Mouse (Mus musculus): Measurements from ENCODE around the gene Nr4a1. TPM values are rescaled to one million over a fixed set of nuclear protein-coding genes. Genes with fewer than 3 reads are reported as not detected.

Nr4a1 gene
- total RNA-seq, 4 experiments from 2014 or later = 42.9 to 895 (median 124) TPM

DNA sequence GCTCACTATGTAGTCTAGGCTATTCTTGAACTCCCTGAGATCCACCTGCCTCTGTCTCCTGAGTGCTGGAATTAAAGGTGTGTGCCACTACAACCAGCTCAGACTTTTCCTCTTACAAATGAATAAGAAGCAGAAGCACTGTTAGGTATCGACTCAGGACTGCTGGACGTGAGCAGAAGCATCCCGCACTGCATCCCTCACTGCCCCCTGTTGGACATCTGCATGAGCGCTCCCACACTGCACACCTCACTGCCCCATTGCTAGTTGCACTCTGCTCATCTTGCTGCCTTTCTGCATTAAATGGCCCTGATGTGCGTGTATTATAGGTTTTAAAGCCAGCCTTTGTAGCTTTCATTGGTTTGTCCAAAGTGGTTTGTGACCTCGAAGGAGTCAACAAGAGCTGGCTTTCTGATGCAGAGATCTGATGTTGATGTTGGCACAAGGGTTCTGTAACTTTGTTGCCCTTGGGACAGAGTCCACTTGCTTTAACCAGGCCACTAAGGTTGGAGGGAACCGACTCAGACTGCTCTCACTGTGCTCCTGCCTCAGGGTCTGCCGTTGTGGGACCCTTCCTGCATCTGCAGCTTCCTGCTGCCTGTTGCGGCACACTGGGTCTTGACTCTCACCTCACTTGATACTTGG, 32.2 kb downstream of the Nr4a1 start:
- no peak for DNase-seq

DNA sequence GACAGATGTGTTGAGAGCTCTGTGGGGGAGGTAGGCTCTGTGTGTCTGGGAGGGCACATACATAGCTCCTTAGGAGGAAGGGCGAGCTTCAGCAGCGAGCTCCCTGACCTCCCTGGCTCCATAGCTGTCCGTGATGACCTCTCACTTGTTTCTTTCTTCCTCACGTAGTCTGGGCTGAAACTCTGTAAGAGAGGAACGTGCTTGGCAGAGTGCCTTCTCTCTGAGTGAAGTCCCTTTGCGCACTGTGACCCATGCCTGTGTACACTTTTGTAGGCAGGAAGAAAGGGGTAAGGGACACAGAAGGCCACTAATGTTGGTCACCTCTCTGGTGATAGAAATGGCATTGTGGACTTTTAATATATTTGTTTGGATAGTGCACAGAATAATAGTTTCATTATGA, 33.3 kb downstream of the Nr4a1 start:
- DNase-seq = no peak

DNA sequence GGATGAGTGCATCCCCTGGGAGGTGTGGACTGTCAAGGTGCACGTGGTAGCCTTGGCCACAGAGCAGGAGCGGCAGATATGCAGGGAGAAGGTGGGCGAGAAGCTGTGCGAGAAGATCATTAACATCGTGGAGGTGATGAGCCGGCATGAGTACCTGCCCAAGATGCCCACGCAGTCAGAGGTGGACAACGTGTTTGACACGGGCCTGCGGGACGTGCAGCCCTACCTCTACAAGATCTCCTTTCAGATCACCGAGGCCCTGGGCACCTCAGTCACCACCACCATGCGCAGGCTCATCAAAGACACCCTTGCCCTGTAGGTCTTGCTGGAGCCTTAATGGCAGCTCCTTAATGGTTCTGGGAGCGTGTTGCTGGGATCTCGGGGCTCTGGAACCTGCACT, 36.3 kb downstream of the Nr4a1 start:
- DNase-seq = no peak

DNA sequence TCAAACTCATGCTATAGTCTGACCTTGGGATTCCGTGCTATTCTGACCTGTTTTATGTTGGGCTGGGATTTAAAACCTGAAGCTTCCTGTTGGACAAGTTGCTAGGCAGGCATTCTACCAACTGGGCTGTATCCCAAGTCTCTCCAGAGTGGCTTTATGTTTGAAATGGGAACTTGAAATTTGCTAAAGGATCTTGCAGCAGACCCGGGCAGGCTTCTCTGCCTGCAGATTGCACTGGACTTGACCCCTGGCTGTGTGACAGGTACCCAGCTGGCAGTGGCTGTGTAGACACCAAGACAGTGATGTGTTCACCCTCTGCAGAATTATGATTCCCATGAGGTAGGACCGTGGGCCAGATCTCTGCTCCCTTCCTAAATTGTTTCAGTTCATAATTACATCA, 37.9 kb downstream of the Nr4a1 start:
- DNase-seq = no peak

DNA sequence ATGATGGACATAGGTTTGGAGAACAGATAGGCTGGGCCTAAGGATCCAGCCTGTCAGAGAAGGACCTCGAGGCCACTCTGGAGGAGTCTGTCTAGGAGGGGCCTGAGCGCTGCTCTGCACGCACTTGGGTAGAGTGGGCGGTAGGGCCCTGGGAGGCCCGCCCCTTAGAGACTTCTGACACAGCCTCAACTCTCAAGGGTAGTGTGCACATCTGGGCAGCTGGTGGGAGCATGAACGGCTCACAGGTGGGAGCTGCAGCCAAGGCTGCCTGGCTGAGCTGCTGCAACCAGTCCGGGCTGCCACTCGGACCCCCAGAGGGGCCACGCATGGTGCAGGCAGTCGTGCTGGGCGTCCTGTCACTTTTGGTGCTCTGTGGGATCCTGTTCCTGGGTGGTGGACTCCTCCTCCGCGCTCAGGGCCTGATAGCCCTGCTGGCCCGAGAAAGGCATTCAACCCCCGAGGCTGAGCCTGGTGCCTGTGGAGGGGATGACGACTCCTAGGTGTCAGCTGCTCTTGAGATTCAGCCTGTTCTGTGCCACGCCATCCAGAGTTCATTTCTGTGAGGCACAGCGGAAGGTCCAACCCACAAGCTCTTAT, 39.1 kb downstream of the Nr4a1 start, which contains the start of gene 6030408B16Rik:
Gene 6030408B16Rik (plus strand): TSS at position 188 of the 597 bp plus-strand sequence.
- DNase-seq = no peak

DNA sequence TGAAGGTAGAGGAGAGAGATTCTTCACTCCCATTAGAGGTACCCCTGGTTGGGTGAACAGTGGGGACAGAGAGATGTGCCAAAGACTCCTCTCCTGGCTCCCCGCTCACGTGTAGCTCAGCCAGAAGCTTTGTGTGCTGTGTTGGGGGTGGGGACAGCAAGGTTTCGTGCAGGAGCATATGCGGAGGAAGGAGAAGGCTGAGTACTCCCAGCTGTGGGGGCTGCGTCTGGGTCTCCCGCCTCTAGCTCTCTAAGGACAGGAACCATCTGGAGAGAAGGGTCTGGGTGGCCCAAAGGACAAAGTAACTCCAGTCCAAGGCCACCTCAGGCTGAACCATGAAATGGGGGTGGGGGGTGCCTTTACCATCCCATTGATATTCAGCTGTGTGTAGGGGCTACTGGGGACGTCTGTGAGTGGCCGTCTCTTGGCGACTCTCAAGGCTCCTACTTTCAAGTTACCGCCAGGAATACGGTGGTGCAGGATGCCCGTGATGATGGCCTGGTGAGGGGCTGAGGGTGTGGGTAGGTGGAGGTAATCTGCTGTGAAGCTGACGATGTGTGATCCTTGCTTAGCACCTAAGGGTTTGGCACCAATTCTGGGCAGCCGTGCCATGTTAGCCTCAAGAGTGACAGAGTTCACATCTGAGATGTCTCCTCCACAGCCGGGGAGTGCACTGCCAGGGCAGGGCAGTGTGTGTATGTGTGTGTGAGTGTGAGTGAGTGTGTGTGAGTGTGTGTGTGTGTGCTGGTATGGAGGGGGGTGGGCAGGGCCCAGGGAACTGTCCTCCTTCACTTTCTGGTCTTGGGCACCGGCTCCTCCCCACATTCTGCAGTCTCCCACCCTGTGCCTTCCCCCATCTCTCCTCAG, 40.2 kb downstream of the Nr4a1 start:
- DNase-seq = no peak

DNA sequence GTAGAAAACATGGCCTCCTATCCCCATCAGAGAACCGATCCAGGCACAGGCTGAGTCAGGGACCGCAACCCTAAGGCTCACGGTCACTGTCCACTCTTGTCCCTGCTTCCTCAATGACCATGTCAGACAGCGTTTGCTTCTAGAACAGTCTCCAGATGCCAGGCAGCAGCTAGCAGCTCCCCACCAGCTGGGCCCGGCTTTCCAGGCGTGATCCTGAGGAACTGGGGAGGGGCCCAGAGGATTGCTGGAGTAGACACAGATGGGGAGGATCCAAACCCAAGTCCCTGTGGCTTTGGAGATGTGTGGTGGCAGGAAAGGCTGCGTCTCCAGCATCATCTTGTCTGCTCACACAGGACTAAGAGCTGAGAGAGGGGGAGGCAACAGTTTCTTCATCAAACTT, 41.0 kb downstream of the Nr4a1 start:
- DNase-seq = no peak

DNA sequence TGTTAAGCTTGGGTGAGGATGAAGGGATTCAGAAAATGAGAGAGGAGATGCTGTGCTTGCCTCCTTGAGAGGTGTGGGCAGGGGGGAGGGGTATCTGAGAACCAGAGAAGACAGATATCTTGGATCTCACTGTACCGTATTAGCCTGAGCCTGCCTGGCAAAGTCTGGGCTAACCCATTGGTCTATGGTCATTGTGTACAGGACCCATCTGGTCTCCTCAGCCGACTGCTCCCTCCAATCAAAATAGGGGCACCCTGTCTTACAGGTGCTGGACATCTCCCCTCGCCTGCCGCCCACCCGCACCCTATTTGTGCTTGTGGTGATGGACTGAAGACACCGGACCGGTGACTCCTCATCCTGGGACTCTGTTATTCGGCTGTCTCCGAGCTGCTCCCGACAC, 41.5 kb downstream of the Nr4a1 start:
- DNase-seq = no peak

DNA sequence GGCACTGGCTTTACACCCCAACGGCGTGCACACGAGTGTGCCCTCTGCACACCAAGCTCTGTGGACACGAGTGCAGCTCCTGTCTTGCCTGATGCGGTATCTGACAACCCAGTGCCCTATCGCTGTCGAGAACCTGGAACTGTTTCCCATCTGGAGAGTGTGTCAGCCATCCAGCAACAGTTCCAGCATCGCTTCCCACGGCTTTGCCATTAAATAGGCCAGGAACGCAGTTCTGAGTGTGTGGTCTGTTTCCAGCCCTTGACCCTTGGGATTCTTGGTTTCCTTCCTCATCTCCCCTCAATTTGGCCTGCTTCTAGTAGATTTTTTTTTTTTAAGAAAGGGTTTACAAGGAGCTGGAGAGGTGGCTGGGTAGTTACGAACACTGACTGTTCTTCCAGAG, 42.0 kb downstream of the Nr4a1 start:
- no peak for DNase-seq

DNA sequence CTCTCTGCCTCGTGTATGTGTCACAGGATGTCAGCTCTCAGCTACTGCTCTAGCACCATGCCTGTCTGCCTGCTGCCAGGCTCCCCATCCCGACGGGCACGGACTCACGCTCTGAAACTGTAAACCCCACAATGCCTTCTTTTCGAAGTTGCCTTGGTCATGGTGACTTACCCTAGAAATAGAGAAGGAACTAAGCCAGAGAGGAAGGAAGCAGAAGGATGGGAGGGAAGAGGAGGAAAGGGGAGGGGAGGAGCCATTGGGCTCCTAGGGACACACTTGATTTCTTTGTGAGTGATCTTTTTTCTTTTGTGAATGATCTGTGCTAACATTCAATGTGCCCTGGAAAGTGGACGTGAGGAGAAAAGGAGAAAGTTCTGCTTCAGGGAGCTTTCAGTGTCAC, 43.9 kb downstream of the Nr4a1 start:
- DNase-seq = no peak

DNA sequence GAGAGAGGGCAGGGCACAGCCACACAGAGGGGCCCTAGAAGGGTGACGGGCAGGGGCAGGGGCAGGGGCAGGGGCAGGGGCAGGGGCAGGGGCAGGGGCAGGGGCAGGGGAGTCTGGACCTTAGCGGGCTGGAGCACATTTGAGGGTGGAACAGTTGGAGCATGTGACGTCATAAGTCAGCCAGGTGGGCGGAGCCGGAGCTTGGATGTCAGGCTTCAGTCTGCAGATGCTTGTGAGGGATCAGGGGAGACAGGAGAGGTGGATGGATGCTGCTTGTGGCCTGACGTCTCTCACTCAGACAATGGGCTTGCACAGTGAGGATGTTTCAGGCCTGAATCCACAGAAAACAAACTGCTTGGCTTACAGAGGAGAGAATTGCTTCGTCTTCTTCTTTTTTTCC, 44.5 kb downstream of the Nr4a1 start:
- DNase-seq = no peak

DNA sequence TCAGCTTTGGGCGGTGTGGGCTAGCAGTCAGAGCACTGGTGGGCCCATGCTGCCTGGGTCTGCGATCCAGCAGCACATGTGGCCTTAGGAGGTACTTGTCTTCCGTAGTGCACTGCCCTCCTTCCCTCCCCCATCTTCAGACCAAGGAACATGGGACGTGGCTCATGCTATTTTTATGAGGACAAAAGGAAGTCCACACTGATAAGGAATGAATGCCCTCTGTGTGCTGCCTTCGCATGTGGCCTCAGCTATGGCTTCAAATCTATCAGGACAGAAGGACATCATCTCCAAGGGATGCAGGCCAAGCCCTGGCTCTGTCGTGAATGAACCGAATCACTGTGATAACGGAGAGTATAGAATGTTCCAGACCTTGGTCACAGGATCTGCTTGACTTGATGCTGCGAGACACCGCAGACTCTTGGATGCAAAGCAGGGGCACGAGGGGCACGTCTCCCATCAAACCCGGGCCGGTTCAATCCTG, 45.5 kb downstream of the Nr4a1 start:
- DNase-seq = no peak

DNA sequence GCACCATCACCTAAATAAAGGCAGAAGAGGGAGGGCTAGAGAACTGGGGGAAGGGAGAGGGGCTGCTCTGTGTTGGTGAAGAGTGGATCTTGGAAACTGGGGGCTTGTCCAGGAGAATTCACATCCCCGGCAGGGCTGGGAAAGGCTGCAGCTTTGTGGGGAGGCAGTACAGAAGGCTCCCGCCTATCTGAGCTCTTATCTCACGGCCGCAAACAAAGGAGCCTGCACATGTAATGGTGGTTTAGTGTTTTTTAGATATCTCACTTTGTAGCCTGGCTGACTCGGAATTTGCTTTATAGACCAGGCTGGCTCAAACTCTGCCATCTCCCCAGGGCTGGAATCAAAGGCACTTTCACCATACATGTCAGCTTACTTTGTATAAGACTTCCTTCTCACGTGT, 46.1 kb downstream of the Nr4a1 start:
- no peak for DNase-seq

DNA sequence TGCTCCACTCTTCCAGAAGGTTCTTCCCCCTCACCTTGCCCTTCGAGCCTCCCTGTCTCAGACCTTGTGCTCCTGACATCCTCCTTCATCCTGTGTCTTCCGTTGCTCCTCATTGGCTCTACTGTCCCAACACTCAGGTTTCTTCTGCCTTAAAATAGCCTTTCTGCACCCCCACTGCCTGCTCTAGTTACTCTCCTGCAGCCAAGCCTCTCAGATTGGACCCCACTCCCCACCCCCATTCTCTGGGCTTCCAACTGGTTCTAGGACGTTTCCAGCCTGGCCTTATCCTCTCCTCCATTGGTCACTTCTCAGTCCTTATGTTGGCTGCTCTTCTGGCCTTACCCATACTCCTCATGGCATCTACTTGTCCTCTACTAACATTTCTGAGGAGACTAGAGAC, 48.1 kb downstream of the Nr4a1 start:
- no peak for DNase-seq

DNA sequence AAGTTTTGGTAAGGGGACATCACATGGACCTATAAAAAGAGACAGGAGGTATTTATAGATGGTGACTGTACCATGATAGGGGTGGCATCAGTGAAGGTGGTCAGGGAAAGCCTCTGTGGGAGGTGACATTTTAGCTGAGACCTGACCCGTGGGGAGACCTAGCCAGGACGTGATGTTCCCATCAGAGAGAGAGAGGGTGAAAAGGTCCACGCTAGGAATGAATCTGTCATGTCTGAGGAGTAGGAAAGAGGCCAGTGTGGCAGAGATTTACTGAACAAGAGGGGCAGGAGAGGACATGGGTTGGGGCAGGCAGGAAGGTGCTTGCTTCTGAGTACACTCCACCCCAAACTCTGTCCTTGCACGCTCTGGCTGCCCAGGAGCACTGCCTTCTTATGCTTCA, 49.8 kb downstream of the Nr4a1 start:
- no peak for DNase-seq

DNA sequence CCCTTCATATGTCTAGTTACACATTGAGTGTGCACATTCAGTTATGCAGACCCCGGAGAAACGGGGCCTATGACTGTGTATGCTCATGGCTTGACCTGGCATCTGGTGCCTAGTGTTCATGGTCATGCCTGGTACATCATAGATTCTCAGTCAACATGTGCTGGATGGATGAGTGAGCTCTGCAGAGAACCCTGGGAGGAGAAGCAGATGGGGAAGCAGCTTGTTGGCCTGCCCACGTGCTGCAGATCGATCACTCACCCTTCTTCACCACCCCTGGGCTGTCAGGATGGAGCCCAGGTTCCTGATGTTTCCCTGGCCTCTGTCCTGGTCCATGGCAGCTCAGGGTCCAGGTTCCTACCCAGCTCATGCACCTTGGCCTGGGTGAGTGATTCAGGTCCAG, 52.4 kb downstream of the Nr4a1 start:
- no peak for DNase-seq

DNA sequence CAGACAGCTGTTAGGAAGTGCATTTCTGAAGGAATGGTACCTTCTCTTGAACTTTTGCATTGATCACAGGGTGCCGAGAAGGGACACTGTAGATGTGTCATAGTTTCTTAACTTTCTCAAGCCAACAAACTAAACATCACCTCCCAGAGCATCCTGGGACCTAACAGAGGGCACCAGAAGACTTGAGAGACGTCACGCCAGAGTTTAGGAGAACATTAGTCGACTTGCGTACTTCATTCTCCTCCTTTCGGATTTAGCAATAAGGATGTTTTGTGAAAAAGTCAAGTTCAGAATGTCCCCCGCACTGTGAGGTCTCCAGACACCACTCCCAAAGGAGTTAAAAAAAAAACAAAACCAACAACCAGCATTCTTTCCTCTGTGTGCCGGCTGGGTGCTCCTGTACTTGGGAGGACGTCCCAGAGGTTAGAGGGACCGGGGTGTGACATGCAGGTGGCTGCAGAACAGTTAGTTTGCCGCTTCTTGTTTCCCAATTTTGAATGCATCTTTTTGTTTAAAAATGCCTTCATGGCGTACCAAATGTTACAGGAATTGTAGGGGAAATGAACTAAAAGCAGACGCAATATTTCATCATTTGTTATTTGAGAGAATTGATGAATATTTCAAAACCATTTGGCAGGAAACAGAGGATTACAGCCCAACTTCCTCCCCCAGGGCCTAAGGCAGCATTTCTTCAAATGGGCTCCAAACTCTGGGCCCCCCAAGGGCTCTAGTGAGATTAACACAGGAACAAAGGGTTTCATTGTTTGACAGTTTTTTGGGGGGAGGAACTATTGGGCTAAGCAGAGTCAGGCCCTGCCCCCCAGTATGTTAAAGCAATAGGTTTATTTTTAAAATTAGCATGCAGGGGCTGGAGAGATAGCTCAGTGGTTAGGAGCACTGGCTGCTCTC, 54.6 kb downstream of the Nr4a1 start:
- DNase-seq = no peak

DNA sequence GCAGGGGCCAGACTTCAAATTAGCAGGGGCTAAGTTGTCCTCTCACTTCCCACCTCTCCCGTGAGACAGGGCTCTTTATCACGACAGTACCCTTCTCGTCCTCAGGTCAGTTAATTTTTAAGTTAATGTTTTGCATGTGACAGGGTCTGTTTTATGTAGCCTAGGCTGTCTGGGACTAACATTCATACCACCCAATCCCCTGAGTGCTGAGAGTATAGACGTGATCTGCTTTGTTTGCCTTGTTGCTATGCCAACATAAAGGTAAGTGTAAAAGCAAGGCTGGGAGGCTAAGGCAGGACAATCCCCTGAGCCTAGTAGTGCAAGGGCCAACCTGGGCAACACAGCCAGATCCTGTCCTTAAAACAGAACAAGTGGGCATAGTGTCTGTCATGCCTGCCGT, 55.4 kb downstream of the Nr4a1 start:
- DNase-seq = no peak

DNA sequence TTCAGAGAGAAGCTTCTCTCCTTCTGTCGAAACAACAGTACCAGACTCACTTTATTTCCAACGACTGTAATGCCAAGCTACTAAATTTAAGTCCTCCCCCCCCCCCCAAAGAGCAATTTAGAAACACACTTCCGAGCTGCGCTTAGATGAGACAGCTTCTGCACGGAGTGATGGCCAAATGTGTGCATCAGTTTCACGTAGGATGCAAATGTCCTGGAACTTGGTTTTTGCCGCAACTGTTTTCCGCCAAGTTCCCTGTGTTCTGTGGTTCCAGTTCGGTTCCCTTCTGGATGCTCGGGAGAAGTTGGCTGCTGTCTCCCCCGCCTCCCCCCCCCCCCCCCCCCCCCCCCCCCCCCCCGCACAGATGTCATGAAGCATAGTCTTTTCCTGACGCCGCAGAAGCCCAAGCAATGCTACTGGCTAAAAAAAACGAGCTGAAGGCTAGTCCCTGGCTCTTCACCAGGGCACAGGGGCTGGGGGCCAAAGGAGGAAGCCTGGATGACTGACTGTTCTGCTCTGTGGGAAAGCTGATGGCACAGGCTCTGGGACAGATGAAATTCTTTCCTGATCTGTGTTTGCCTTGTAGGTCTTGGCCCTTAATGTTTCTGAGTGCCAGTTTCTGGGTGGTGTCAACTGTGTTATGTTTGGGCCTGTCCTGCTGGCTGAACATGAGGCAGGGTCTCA, 57.2 kb downstream of the Nr4a1 start:
- DNase-seq = no peak

DNA sequence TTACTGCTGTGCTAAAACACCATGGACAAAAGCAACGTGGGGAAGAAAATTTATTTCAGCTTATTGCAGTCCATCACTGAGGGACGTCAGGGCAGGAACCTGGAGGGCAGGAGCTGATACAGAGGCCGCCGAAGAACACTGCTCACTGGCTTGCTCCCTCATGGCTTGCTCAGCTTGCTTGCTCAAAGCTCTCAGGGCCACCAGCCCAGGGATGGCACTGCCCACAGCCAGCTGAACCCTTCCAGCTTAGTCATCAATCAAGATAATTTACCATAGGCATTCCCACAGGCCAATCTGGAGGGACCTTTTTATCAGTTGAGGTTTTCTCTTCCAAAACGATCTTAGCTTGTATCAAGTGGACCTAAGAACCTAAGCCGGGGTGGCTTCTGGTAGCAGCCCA, 57.9 kb downstream of the Nr4a1 start:
- DNase-seq = no peak

DNA sequence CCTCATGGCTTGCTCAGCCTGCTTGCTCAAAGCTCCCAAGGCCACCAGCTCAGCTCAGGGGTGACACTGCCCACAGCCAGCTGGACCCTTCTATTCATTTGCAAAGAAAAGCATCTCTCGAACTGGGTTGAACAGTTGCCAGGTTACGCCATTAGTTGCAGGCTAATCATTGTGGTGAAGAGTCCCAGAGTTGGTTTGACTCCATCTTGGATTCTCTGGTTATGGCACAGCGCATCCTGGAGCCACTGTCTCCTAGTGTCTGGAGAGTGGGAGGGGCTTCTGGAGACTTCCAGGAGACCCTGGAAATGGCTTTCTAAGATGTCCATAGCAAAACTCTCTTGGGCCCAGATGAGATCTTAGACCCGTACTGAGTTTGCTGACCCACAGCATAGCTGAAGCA, 61.3 kb downstream of the Nr4a1 start:
- DNase-seq = no peak

DNA sequence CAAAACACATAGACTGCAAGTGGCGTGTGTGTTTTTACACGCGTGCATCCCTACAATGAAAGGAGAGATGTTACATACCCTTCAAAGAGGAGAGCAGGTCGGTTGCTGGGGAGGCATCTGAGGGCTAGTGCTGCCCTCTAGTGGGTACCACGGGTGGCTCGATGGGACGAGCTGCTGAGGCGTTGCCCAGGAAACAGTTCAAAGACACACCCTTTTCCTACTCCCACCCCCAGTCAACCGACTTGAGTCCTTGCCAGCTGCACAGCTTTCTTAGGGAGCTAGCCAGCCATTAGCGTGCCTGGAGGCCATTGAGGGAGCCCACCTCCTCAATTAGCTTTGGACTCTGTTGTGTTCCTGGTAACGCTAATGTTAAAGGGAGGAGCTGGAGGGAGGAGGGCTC, 61.8 kb downstream of the Nr4a1 start:
- DNase-seq = peak; percentile 86

Measured in adrenal gland, adult 8-10 months (tissue).